Mouse (Mus musculus) ES-E14 (cell line): ENCODE data around the gene Sipa1l3. TPM values are rescaled to one million over a fixed set of nuclear protein-coding genes. Genes with fewer than 3 reads are reported as not detected.

Source experiments
- DNase-seq: peaks from one replicate; pipeline ENCODE4 v3.0.0-alpha.2; 2013; ENCODE audit warnings: low read depth, low spot score
- H3K27ac ChIP-seq: 2 replicates; pipeline ENCODE4 v1.5.1; 2012; ENCODE audit warnings: low read depth, mild to moderate bottlenecking, low read length, moderate library complexity, mixed read lengths; ENCODE audit not compliant: poor library complexity, insufficient read depth, severe bottlenecking
- H3K36me3 ChIP-seq: 2 replicates; pipeline ENCODE4 v1.6.1; 2012; ENCODE audit warnings: mild to moderate bottlenecking, low read length, moderate library complexity, mixed read lengths; ENCODE audit not compliant: control insufficient read depth, poor library complexity, insufficient read depth, severe bottlenecking
- H3K4me1 ChIP-seq, 2 experiments: fragments of 150-350 bp in 1 of 2; sonication (generic) in 1 of 2; 2 replicates each; pipeline ENCODE4 v1.6.1; 2012; ENCODE audit warnings: low read length in 2 of 2, mild to moderate bottlenecking in 1 of 2, mixed read lengths in 1 of 2; ENCODE audit not compliant: control insufficient read depth in 2 of 2, insufficient read depth in 2 of 2, poor library complexity in 1 of 2
- H3K4me3 ChIP-seq, 2 experiments: fragments of 150-350 bp in 1 of 2; sonication (generic) in 1 of 2; 2 replicates each; pipeline ENCODE4 v1.5.1; 2012; ENCODE audit warnings: low read length in 2 of 2, low read depth in 1 of 2, mild to moderate bottlenecking in 1 of 2, mixed read lengths in 1 of 2; ENCODE audit not compliant: insufficient read depth in 1 of 2, poor library complexity in 1 of 2, severe bottlenecking in 1 of 2
- H3K9ac ChIP-seq: 2 replicates; pipeline ENCODE4 v1.6.1; 2012; ENCODE audit warnings: low read depth, mild to moderate bottlenecking, low read length, mixed read lengths; ENCODE audit not compliant: poor library complexity, insufficient read depth, severe bottlenecking
- H3K9me3 ChIP-seq: fragments of 150-350 bp; sonication (generic); 2 replicates; pipeline ENCODE4 v1.6.1; 2012; ENCODE audit warnings: low read depth, mild to moderate bottlenecking, low read length; ENCODE audit not compliant: control insufficient read depth, insufficient read depth
- CHD2 ChIP-seq: IDR thresholded peaks from 2 replicates; pipeline ENCODE4 v1.6.1; 2014; ENCODE audit warnings: mild to moderate bottlenecking, low read depth, low read length, inconsistent platforms
- HCFC1 ChIP-seq: IDR thresholded peaks from 2 replicates; pipeline ENCODE4 v1.6.1; 2012; ENCODE audit warnings: low read length, inconsistent platforms, borderline replicate concordance; ENCODE audit not compliant: insufficient read depth
- MAFK ChIP-seq: IDR thresholded peaks from 2 replicates; pipeline ENCODE4 v1.6.1; 2014; ENCODE audit warnings: mild to moderate bottlenecking, low read depth, low read length, inconsistent platforms; ENCODE audit not compliant: insufficient read depth
- ZC3H11A ChIP-seq: IDR thresholded peaks from 2 replicates; pipeline ENCODE4 v1.6.1; 2012; ENCODE audit warnings: low read depth, mild to moderate bottlenecking, inconsistent platforms, low read length, borderline replicate concordance
- ZNF384 ChIP-seq: IDR thresholded peaks from 2 replicates; pipeline ENCODE4 v1.6.1; 2012; ENCODE audit warnings: low read depth, low read length, inconsistent platforms
- in situ Hi-C, 2 experiments: fragments of 600-800 bp; cut with MboI; formaldehyde crosslinking; loops; one replicate each; pipeline ENCODE4 v1.15.1; 2025; ENCODE audit warnings: low sequenced_read_pairs in 2 of 2, inconsistent platforms in 1 of 2; ENCODE audit not compliant: unreplicated experiment in 2 of 2
- total RNA-seq: library from RNA; depleted of rRNA; stranded (reverse); fragments of 300-350 nt; gene quantifications from 2 replicates; pipeline ENCODE4 v1.2.3, GENCODE M21; 2012

Gene Sipa1l3
- total RNA-seq, 1 experiment: 27.5 TPM

GRCm38 (mm10) chr7:29307350-29308104 lies 210.9 kb downstream of the Sipa1l3 start:
- Histone ChIP-seq H3K36me3 (peaks cover 3% of the 10 kb centered on the region; the same call in 1 of the 2 replicates), H3K27ac (no peak overlapping the region), H3K9ac (peak overlapping the region; percentile 16; the same call in 1 of the 2 replicates), H3K9me3 (no peaks in the 10 kb centered on the region), H3K4me1 (peaks cover 8 to 26% of the 10 kb centered on the region in 2 experiments), H3K4me3 (peak overlapping the region; percentile 75 to 76)
- no peak for DNase-seq
- in situ Hi-C loops: no loop called here
- no peak for TF ChIP-seq ZC3H11A
- no peak for TF ChIP-seq ZNF384
- peak; percentile 73; the same call in 1 of the 2 replicates for TF ChIP-seq HCFC1
- TF ChIP-seq CHD2: no peak
- TF ChIP-seq MAFK: no peak

- DNase-seq: no peak
- Histone ChIP-seq H3K9me3 (no peaks in the 10 kb centered on the region), H3K36me3 (peaks cover 3% of the 10 kb centered on the region; the same call in 1 of the 2 replicates), H3K27ac (no peak overlapping the region), H3K4me3 (no peak overlapping the region), H3K9ac (no peak overlapping the region), H3K4me1 (peaks cover 8 to 25% of the 10 kb centered on the region in 2 experiments)
- no peak for TF ChIP-seq HCFC1
- no peak for TF ChIP-seq MAFK
- TF ChIP-seq CHD2: no peak
- TF ChIP-seq ZC3H11A: no peak
- no peak for TF ChIP-seq ZNF384
- in situ Hi-C loops: no loop called here
These were observed 211.8 kb downstream of the Sipa1l3 start for GRCm38 (mm10) chr7:29306619-29307018.

GRCm38 (mm10) chr7:29306108-29306507 lies 212.3 kb downstream of the Sipa1l3 start:
- H3K9ac ChIP-seq: no peak overlapping the region
- no peak overlapping the region for H3K4me3 ChIP-seq
- H3K9me3 ChIP-seq: no peaks in the 10 kb centered on the region
- DNase-seq: no peak
- peaks cover 8 to 25% of the 10 kb centered on the region in 2 experiments for H3K4me1 ChIP-seq
- in situ Hi-C loops: no loop called here
- peaks cover 2% of the 10 kb centered on the region; the same call in 1 of the 2 replicates for H3K36me3 ChIP-seq
- TF ChIP-seq MAFK: no peak
- no peak for TF ChIP-seq ZC3H11A
- TF ChIP-seq ZNF384: no peak
- no peak for TF ChIP-seq HCFC1
- no peak for TF ChIP-seq CHD2
- no peak overlapping the region; the same call in 1 of the 2 replicates for H3K27ac ChIP-seq

- H3K4me1 ChIP-seq: peaks cover 8 to 25% of the 10 kb centered on the region in 2 experiments
- no peak overlapping the region; the same call in 1 of the 2 replicates for H3K27ac ChIP-seq
- DNase-seq: no peak
- TF ChIP-seq HCFC1 (no peak), ZNF384 (no peak), ZC3H11A (no peak)
- in situ Hi-C loops: no loop called here
- H3K9me3 ChIP-seq: no peaks in the 10 kb centered on the region
- no peak overlapping the region for H3K9ac ChIP-seq
- H3K4me3 ChIP-seq: peak overlapping the region in 1 of 2 experiments; percentile 91; a peak in 3 of 4 replicates
- H3K36me3 ChIP-seq: no peaks in the 10 kb centered on the region
These were observed 213.0 kb downstream of the Sipa1l3 start for GRCm38 (mm10) chr7:29305263-29305988.
